10 mouse cellular contexts compared by ENCODE assay signal in genomic region chr10:123254299-123254698, GRCm38 (mm10). TPM values are rescaled to one million over a fixed set of nuclear protein-coding genes. Genes with fewer than 3 reads are reported as not detected.
DNase-seq lines count a peak whose midpoint lies in the region; ATAC-seq and TF ChIP-seq lines count a peak whose summit lies in the region.
"Had no signal": no experiment of that assay in that cellular context is flagged by ENCODE, and none has a peak within 500 bp of the region (broad histone marks: within the 10 kb centered on the region; RNA-seq: fewer than 3 reads in every experiment).

No protein-coding gene starts in this region.

- no peaks in the 10 kb centered on the region for H3K9me3 ChIP-seq in hindbrain, postnatal 0 days (ENCODE audit: low read length)
- H3K9me3 ChIP-seq in hindbrain, embryonic 10.5 days = 0 out of 2 replicates have a peak, but pooled peaks cover 2% of the 10 kb centered on the region
- no peaks in the 10 kb centered on the region for H3K9me3 ChIP-seq in midbrain, embryonic 14.5 days (ENCODE audit: control insufficient read depth, low read length)
- no peaks in the 10 kb centered on the region for H3K9me3 ChIP-seq in midbrain, embryonic 15.5 days
- no peaks in the 10 kb centered on the region for H3K9me3 ChIP-seq in limb, embryonic 14.5 days (ENCODE audit: control insufficient read depth, low read length)
- H3K9me3 ChIP-seq: forebrain, embryonic 15.5 days had no signal

- in situ Hi-C loops in Patski (cut with MboI; ENCODE audit: low pct_unique_long_range_greater_than_20kb) = no loop called here

- no peaks in the 10 kb centered on the region for H3K4me1 ChIP-seq in hindbrain, postnatal 0 days (ENCODE audit: insufficient read depth, low read length)
- no peaks in the 10 kb centered on the region for H3K4me1 ChIP-seq in hindbrain, embryonic 10.5 days (replicated peaks)
- H3K4me1 ChIP-seq in midbrain, embryonic 14.5 days (ENCODE audit: control insufficient read depth, insufficient read depth, low read length) = 0 out of 2 replicates have a peak, but pooled peaks cover 3% of the 10 kb centered on the region
- H3K4me1 ChIP-seq in midbrain, embryonic 15.5 days = no peaks in the 10 kb centered on the region
- H3K4me1 ChIP-seq in limb, embryonic 14.5 days (ENCODE audit: control insufficient read depth, insufficient read depth, low read length) = no peaks in the 10 kb centered on the region
- H3K4me1 ChIP-seq: forebrain, embryonic 15.5 days had no signal

- no peak overlapping the region for H3K27ac ChIP-seq in hindbrain, postnatal 0 days
- no peak overlapping the region for H3K27ac ChIP-seq in hindbrain, embryonic 10.5 days
- no peak overlapping the region for H3K27ac ChIP-seq in midbrain, embryonic 14.5 days (replicated peaks; ENCODE audit: low read depth, low read length)
- H3K27ac ChIP-seq in midbrain, embryonic 15.5 days = no peak overlapping the region
- no peak overlapping the region for H3K27ac ChIP-seq in limb, embryonic 14.5 days (replicated peaks; ENCODE audit: low read depth, low read length)
- H3K27ac ChIP-seq: forebrain, embryonic 15.5 days; midbrain, embryonic 10.5 days had no signal

- no peak for ATAC-seq in hindbrain, postnatal 0 days
- ATAC-seq in midbrain, embryonic 14.5 days (ENCODE audit: low FRiP score, low TSS enrichment) = no peak
- no peak for ATAC-seq in midbrain, embryonic 15.5 days (replicated peaks)
- peak; percentile 62 for ATAC-seq in Patski
- no peak for ATAC-seq in limb, embryonic 14.5 days (ENCODE audit: low FRiP score, low read depth)

- H3K4me3 ChIP-seq in hindbrain, postnatal 0 days (ENCODE audit: low read length) = no peak overlapping the region
- no peak overlapping the region for H3K4me3 ChIP-seq in hindbrain, embryonic 10.5 days
- no peak overlapping the region for H3K4me3 ChIP-seq in midbrain, embryonic 14.5 days (replicated peaks; ENCODE audit: low read depth, low read length)
- H3K4me3 ChIP-seq in midbrain, embryonic 15.5 days = no peak overlapping the region
- no peak overlapping the region for H3K4me3 ChIP-seq in limb, embryonic 14.5 days (replicated peaks; ENCODE audit: low read length)
- H3K4me3 ChIP-seq: forebrain, embryonic 15.5 days; midbrain, embryonic 10.5 days had no signal

- CTCF ChIA-PET in Patski (lab: Charles Lee) = interaction anchor here (1.1 to 1.5 kb wide), 3 partner anchors 8 to 60 kb away, joined by 3 to 5 read pairs (median 4); no protein-coding TSS in a partner anchor

- 33% methylated on average over 5 of the region's 5 CpGs for WGBS in hindbrain, postnatal 0 days
- 42% methylated on average over 5 of the region's 5 CpGs for WGBS in hindbrain, embryonic 10.5 days
- WGBS in midbrain, embryonic 14.5 days = 44% methylated on average over 5 of the region's 5 CpGs
- WGBS in midbrain, embryonic 15.5 days = 40% methylated on average over 5 of the region's 5 CpGs
- 25% methylated on average over 5 of the region's 5 CpGs for WGBS in limb, embryonic 14.5 days

- TF ChIP-seq CTCF in hindbrain, postnatal 0 days (IDR thresholded peaks at IDR 0.05; ENCODE audit: low read depth) = peak; percentile 73
- TF ChIP-seq CTCF in Patski (IDR thresholded peaks at IDR 0.05) = peak; percentile 76

- H3K9ac ChIP-seq in hindbrain, postnatal 0 days (replicated peaks; ENCODE audit: low read length) = no peak overlapping the region
- H3K9ac ChIP-seq in midbrain, embryonic 14.5 days (replicated peaks; ENCODE audit: low read length) = no peak overlapping the region
- H3K9ac ChIP-seq in midbrain, embryonic 15.5 days = no peak overlapping the region
- no peak overlapping the region for H3K9ac ChIP-seq in limb, embryonic 14.5 days (ENCODE audit: low read depth, low read length, severe bottlenecking)
- H3K9ac ChIP-seq: forebrain, embryonic 15.5 days had no signal

- TF ChIP-seq POLR2A in limb, embryonic 14.5 days (IDR thresholded peaks at IDR 0.05; ENCODE audit: borderline replicate concordance, extremely low read depth, insufficient read depth, insufficient read length) = no peak

- no peak overlapping the region for H3K4me2 ChIP-seq in hindbrain, postnatal 0 days (ENCODE audit: low read depth, low read length)
- no peak overlapping the region for H3K4me2 ChIP-seq in midbrain, embryonic 14.5 days (ENCODE audit: low read length)
- no peak overlapping the region for H3K4me2 ChIP-seq in midbrain, embryonic 15.5 days
- H3K4me2 ChIP-seq in limb, embryonic 14.5 days (replicated peaks; ENCODE audit: low read depth, low read length, severe bottlenecking) = no peak overlapping the region
- H3K4me2 ChIP-seq: forebrain, embryonic 15.5 days had no signal

- POLR2A ChIA-PET in Patski (lab: Charles Lee) = no interaction called here

- DNase-seq in hindbrain, postnatal 0 days (ENCODE audit: low spot score) = peak; percentile 74
- no peak for DNase-seq in hindbrain, embryonic 10.5 days (ENCODE audit: low spot score)
- DNase-seq in midbrain, embryonic 14.5 days = peak; percentile 83
- no peak for DNase-seq in Patski (ENCODE audit: low read depth, low spot score)
- DNase-seq in limb, embryonic 14.5 days (ENCODE audit: low spot score) = peak; percentile 28
- DNase-seq in heart, adult 9 months (ENCODE audit: low spot score in 2 of 2) = no peak
- DNase-seq in thymus, postnatal 25 days = no peak

- no peaks in the 10 kb centered on the region for H3K27me3 ChIP-seq in hindbrain, postnatal 0 days (ENCODE audit: insufficient read depth, low read length)
- H3K27me3 ChIP-seq in hindbrain, embryonic 10.5 days (ENCODE audit: insufficient read depth, poor library complexity, severe bottlenecking) = no peaks in the 10 kb centered on the region
- no peaks in the 10 kb centered on the region for H3K27me3 ChIP-seq in midbrain, embryonic 14.5 days (ENCODE audit: control insufficient read depth, insufficient read depth, low read length)
- no peaks in the 10 kb centered on the region for H3K27me3 ChIP-seq in midbrain, embryonic 15.5 days (replicated peaks)
- H3K27me3 ChIP-seq in Patski = no peaks in the 10 kb centered on the region
- H3K27me3 ChIP-seq in limb, embryonic 14.5 days (ENCODE audit: control insufficient read depth, insufficient read depth, low read length) = no peaks in the 10 kb centered on the region
- H3K27me3 ChIP-seq: forebrain, embryonic 15.5 days had no signal

- no peaks in the 10 kb centered on the region for H3K36me3 ChIP-seq in hindbrain, postnatal 0 days (ENCODE audit: insufficient read depth, low read length)
- no peaks in the 10 kb centered on the region for H3K36me3 ChIP-seq in hindbrain, embryonic 10.5 days
- H3K36me3 ChIP-seq in midbrain, embryonic 14.5 days (ENCODE audit: control insufficient read depth, insufficient read depth, low read length) = no peaks in the 10 kb centered on the region
- H3K36me3 ChIP-seq in midbrain, embryonic 15.5 days (replicated peaks) = no peaks in the 10 kb centered on the region
- no peaks in the 10 kb centered on the region for H3K36me3 ChIP-seq in limb, embryonic 14.5 days (ENCODE audit: control insufficient read depth, insufficient read depth, low read length)
- H3K36me3 ChIP-seq: forebrain, embryonic 15.5 days; midbrain, embryonic 10.5 days had no signal

RNA-seq across cellular contexts. Expression of gene Fam19a2, which starts 9.5 kb away (rescaled TPM):
- 90.5 and 94.7 TPM in 2 replicates for total RNA-seq in hindbrain, postnatal 0 days (2014; rRNA removed)
- 44.6 and 48.9 TPM in 2 replicates for polyA plus RNA-seq in hindbrain, postnatal 0 days (2015; fragmentation: Nextera tagmentation; extraction: Ambion mirVana)
- polyA plus RNA-seq in hindbrain, embryonic 10.5 days (2016; fragmentation: Nextera tagmentation; extraction: Ambion mirVana) = 3.1 and 3.7 TPM in 2 replicates
- 63.8 and 79.3 TPM in 2 replicates for polyA plus RNA-seq in midbrain, embryonic 14.5 days (2014; fragmentation: Nextera tagmentation; extraction: Ambion mirVana)
- 66.9 and 68.8 TPM in 2 replicates for polyA plus RNA-seq in midbrain, embryonic 15.5 days (2015; fragmentation: Nextera tagmentation; extraction: Ambion mirVana)
- 0.36 TPM for polyA plus RNA-seq in Patski (2021)
- 3.0 and 4.2 TPM in 2 replicates for polyA plus RNA-seq in limb, embryonic 14.5 days (2012; rRNA removed)
- polyA plus RNA-seq in limb, embryonic 14.5 days (2014; fragmentation: Nextera tagmentation; extraction: Ambion mirVana) = 3.2 and 4.1 TPM in 2 replicates

RNA-seq across cellular contexts. Expression of gene Usp15, which starts 57.5 kb away (rescaled TPM):
- total RNA-seq in hindbrain, postnatal 0 days (2014; rRNA removed) = 41.6 and 48.4 TPM in 2 replicates
- polyA plus RNA-seq in hindbrain, postnatal 0 days (2015; fragmentation: Nextera tagmentation; extraction: Ambion mirVana) = 64.9 and 68.7 TPM in 2 replicates
- 56.5 and 71.5 TPM in 2 replicates for polyA plus RNA-seq in hindbrain, embryonic 10.5 days (2016; fragmentation: Nextera tagmentation; extraction: Ambion mirVana)
- polyA plus RNA-seq in midbrain, embryonic 14.5 days (2014; fragmentation: Nextera tagmentation; extraction: Ambion mirVana) = 90.9 and 92.3 TPM in 2 replicates
- polyA plus RNA-seq in midbrain, embryonic 15.5 days (2015; fragmentation: Nextera tagmentation; extraction: Ambion mirVana) = 65.9 and 71.1 TPM in 2 replicates
- 52.7 TPM for polyA plus RNA-seq in Patski (2021)
- 27.6 and 42.7 TPM in 2 replicates for polyA plus RNA-seq in limb, embryonic 14.5 days (2012; rRNA removed)
- 71.8 and 73.0 TPM in 2 replicates for polyA plus RNA-seq in limb, embryonic 14.5 days (2014; fragmentation: Nextera tagmentation; extraction: Ambion mirVana)

Comparison
In these comparisons a context has a peak if more than half of its experiments do, and no peak if none do; other contexts are left out.
1. DNase-seq: peak in hindbrain, postnatal 0 days (single experiment), midbrain, embryonic 14.5 days (single experiment) and limb, embryonic 14.5 days (single experiment); none in hindbrain, embryonic 10.5 days (single experiment), Patski (single experiment), heart, adult 9 months (0 of 2) and thymus, postnatal 25 days (single experiment).